Mouse (Mus musculus) telencephalon, adult 2 months (tissue): Measurements from ENCODE around the gene Nrxn2.
A peak's percentile ranks its signal among the peaks of the same experiment; 100 is the strongest.

Source experiments
- DNase-seq: peaks from one replicate; pipeline ENCODE4 v3.0.0-alpha.2; 2011; ENCODE audit warnings: low read depth, low spot score

The Nrxn2 gene

GRCm38 (mm10) chr19:6542367-6543034 is 124.0 kb downstream of the Nrxn2 start, which contains the start of gene Slc22a12:
Gene Slc22a12, minus strand, starts transcription at chr19:6543032.
- DNase-seq: no peak

- DNase-seq: no peak
These were observed 124.5 kb downstream of the Nrxn2 start for GRCm38 (mm10) chr19:6543035-6543383.

DNA sequence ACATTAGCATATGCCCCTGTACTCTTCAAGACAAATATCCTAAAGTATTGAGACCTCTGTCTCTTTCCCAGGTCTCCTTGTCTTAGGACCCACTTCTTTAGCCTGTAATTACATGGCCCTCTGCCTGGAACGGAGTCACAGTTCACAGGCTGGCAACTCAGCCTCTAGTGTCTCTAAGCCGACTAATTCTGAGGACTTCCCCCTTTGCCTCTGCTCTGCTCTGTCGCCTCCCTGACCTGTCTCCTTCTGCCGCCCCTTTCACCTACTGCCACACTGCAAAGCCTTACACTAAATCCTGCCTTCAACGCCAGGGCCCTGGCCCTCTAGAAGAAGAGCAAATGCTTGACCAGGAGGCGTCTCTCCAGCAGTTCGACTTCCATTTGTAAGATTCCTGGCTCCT is 125.0 kb downstream of the Nrxn2 start:
- DNase-seq: no peak

DNA sequence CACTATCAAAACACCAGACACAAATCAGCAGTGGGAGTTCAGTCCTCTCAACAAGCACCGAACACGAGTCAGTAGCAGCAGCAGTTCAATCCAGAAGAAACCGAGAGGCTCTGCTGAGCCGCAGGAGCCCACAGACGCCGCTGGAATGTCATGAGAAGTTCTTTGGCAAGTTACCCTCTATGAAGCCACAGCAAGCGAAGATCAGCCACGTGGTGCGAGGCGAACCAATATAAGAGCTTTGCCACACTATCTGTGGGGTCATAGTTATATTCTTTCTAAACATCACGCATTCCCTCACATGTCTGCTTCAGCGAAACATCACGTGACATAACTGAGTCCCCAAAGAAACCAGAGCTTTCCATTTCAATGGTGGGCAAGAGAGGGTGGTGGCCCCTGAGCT is 126.2 kb downstream of the Nrxn2 start:
- DNase-seq: no peak

DNA sequence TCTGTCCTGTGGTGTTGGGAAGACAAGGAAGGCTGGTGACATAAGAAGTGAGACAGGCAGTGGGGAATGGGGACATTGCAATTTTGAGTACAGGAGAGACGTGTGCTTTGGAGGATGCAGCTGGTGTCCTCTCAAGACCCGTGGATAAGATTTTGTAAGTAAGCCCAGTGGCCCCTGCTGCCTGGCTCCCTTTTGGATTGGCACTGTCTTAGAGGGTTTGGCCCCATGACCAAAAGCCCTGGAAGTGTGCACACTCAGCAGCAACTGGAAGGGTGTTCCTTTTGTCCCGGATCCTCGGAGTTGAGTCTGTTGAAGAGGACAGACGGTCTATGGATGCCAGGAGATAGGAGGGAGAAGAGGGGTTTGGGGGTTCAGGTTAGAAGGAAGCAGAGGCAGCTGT is 127.0 kb downstream of the Nrxn2 start:
- DNase-seq: no peak

GRCm38 (mm10) chr19:6546096-6546495 is 127.6 kb downstream of the Nrxn2 start:
- no peak for DNase-seq

GRCm38 (mm10) chr19:6547801-6548200 is 129.3 kb downstream of the Nrxn2 start:
- DNase-seq: no peak

GRCm38 (mm10) chr19:6548431-6549410 is 130.2 kb downstream of the Nrxn2 start:
- no peak for DNase-seq

DNA sequence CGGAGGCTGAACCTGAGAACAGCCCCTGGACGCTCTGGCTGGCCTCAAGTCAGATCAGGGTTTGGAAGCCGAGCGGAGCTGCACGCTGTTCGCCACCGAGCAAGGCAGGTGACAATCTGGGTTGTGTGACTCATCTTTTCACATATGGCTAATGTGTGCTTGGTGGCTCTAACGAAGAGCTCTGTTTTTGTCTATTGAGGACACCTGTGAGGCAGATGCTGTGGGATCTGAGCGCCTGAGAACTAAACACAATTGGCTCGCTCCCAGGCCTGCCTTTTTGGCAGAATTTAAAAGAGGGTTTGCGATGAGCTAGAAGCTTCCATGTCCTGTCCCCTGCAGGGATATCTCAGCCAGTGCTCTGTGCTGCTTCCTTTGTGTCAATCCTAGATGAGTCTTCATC is 131.0 kb downstream of the Nrxn2 start:
- DNase-seq: peak; percentile 74

DNA sequence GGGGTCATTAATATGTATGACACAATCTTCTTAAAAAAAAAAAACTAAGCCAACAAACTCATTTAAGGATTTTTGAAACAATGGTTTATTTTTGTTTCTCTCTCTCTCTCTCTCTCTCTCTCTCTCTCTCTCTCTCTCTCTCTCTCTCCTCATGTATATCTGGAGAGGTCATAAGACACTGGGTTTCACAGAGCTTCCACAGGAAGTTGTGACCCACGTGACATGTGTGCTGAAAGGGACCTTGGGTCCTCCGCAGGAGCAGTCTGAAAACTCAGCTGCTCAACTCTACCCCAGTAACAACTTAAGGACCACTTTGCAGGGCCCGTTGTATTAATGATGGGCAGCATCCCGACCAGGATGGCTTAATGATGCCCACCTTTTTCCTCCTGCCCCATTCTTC is 132.7 kb downstream of the Nrxn2 start:
- no peak for DNase-seq

DNA sequence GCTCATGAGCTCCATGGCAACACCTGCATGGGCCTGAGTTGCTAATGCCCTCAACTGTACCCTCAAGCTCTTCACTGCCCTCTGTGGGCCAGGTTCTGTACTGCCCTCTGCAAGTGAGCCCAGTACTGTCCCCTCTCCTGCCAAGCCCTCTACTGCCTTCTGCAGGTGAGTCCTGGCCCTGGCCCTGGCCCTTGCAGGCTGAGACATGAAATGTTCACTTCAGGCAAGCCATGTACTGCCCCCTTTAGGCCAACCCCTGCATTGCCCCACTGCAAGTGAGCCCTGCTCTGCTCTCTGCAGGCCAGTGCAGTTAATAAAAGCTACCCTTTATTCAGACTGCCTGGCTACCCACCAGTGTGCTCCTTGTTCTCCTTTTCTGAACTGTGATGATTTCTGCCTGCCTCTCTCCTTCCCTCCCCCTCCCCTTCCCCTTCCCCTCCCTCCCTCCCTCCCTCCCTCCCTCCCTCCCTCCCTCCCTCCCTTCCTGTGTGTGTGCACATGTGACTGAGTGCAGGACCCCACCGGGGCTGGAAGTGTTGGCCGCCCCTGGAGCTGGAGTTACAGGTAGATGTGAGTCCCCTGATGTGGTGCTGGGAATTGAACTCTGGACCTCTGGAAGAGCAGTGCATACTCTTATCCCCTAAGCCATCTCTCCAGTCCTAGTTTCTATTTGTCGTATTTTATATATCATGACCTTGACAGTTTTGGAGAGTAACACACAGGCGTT is 133.9 kb downstream of the Nrxn2 start:
- no peak for DNase-seq

GRCm38 (mm10) chr19:6553174-6553573 is 134.6 kb downstream of the Nrxn2 start:
- no peak for DNase-seq

- no peak for DNase-seq
These were observed 135.5 kb downstream of the Nrxn2 start for GRCm38 (mm10) chr19:6553819-6554582.

- DNase-seq: no peak
These were observed 141.0 kb downstream of the Nrxn2 start for GRCm38 (mm10) chr19:6559576-6559975.

- DNase-seq: no peak
These were observed 141.8 kb downstream of the Nrxn2 start for GRCm38 (mm10) chr19:6560246-6560815.

GRCm38 (mm10) chr19:6565136-6565535 is 146.6 kb downstream of the Nrxn2 start:
- no peak for DNase-seq

GRCm38 (mm10) chr19:6566450-6566849 is 147.9 kb downstream of the Nrxn2 start:
- DNase-seq: no peak

- DNase-seq: no peak
These were observed 150.5 kb downstream of the Nrxn2 start for GRCm38 (mm10) chr19:6569021-6569420.

GRCm38 (mm10) chr19:6569561-6569960 is 151.0 kb downstream of the Nrxn2 start:
- no peak for DNase-seq

DNA sequence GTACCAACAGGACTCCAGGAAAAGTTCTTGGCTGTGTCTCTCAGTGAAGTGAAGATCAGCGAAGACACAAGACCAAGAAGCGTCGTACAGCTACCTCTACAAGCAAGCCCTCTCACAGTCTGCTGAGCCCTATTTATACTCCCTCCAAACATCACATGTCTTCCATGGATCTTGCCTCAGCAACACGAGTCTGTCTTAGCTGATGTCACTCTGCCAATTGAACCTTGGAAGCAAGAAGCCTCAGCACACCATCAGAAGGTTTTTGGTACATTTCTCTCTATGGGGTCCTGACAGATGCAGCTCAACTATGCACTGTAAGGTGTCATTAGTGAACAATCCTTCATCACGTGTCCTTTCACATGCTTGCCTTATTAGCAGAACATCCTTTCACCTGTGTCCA is 152.9 kb downstream of the Nrxn2 start:
- no peak for DNase-seq

- no peak for DNase-seq
These were observed 153.5 kb downstream of the Nrxn2 start for GRCm38 (mm10) chr19:6572001-6572400.
